Mouse (Mus musculus) heart, adult 2 months (tissue): ENCODE measurements around the gene Rarb. TPM values are rescaled to one million over a fixed set of nuclear protein-coding genes. Genes with fewer than 3 reads are reported as not detected.
A peak's percentile ranks its signal among the peaks of the same experiment; 100 is the strongest.

Experiments used
- DNase-seq, 2 experiments: peaks; one replicate each; pipeline ENCODE4 v3.0.0; 2021
- H3K27ac ChIP-seq: fragments of 200-600 bp; 2 replicates; pipeline ENCODE4 v1.8.1; 2022
- H3K27me3 ChIP-seq: fragments of 200-500 bp; 2 replicates; pipeline ENCODE4 v1.6.1; 2012; ENCODE audit warnings: mild to moderate bottlenecking, low read length, inconsistent platforms, mixed read lengths; ENCODE audit not compliant: control insufficient read depth, insufficient read depth
- H3K36me3 ChIP-seq: fragments of 200-500 bp; 2 replicates; pipeline ENCODE4 v1.6.1; 2012; ENCODE audit warnings: low read length, inconsistent platforms; ENCODE audit not compliant: control insufficient read depth, insufficient read depth
- H3K4me1 ChIP-seq: fragments of 200-500 bp; 2 replicates; pipeline ENCODE4 v1.6.1; 2011; ENCODE audit warnings: low read length; ENCODE audit not compliant: control insufficient read depth, insufficient read depth
- H3K4me3 ChIP-seq: fragments of 200-600 bp; 2 replicates; pipeline ENCODE4 v1.8.1; 2022
- H3K79me2 ChIP-seq: fragments of 200-500 bp; replicated peaks from 2 replicates; pipeline ENCODE4 v1.6.1; 2012; ENCODE audit warnings: mild to moderate bottlenecking, inconsistent platforms, low read length, moderate library complexity, mixed read lengths; ENCODE audit not compliant: control insufficient read depth, insufficient read depth
- H3K9ac ChIP-seq: fragments of 200-500 bp; 2 replicates; pipeline ENCODE4 v1.6.1; 2012; ENCODE audit warnings: low read depth, mild to moderate bottlenecking, control low read depth, inconsistent platforms, low read length, mixed read lengths
- CTCF ChIP-seq: fragments of 200-600 bp; IDR thresholded peaks from 2 replicates; pipeline ENCODE4 v1.8.1; 2022; ENCODE audit warnings: antibody characterized with exemption, mild to moderate bottlenecking, moderate library complexity
- EP300 ChIP-seq: fragments of 200-500 bp; IDR thresholded peaks from 2 replicates; pipeline ENCODE4 v1.6.1; 2011; ENCODE audit warnings: low read depth, low read length, control low read depth; ENCODE audit not compliant: insufficient read depth
- POLR2A ChIP-seq: fragments of 200-500 bp; IDR thresholded peaks from 2 replicates; pipeline ENCODE4 v1.6.1; 2011; ENCODE audit warnings: mild to moderate bottlenecking, low read depth, low read length, control low read depth; ENCODE audit not compliant: insufficient read depth
- WGBS: fragments of 180-500 bp; shearing (Covaris S2); methylation state at CpG from one replicate; pipeline ENCODE4 v1.1.7; 2018; 5-methylcytosine and 5-hydroxymethylcytosine counted together
- intact Hi-C: fragments of 180-260 bp; cut with DNase I; formaldehyde crosslinking; loops from one replicate; pipeline ENCODE4 v1.15.1; 2025
- polyA plus RNA-seq: library from polyadenylated mRNA; depleted of rRNA; stranded (reverse); fragments of >200 nt; gene quantifications from 2 replicates; pipeline ENCODE4 v1.2.3, GENCODE M21; 2012
- total RNA-seq, 2 experiments: library from RNA; stranded (reverse); gene quantifications; 2 replicates each; pipeline ENCODE4 v1.2.3; 2021

Rarb gene
- total and polyA plus RNA-seq, 3 experiments: 8.1 to 21.0 (median 17.3) TPM

DNA sequence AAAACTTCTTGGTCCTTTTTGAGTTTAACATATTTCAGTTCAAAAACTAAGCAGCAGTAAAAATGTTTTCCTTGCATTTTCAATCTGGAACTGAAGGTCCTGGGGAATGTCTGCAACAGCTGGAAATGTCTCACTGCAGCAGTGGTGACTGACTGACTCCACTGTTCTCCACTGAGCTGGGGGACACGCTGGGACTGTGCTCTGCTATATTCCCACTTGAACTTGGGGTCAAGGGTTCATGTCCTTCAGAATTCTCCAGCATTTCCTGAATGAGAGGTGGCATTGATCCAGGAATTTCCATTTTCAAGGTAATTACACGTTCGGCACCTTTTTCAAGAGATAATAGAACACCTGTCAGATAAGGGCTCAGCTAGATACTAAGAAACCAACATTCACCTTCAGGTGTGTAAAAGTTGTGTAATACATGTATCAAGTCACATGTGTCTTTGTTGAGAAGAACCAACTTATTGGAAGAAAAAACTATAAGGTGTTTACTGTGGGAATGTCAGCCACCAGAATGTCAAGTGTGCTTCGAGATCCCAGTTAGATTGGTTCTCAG lies 386.9 kb downstream of the Rarb start:
- Histone ChIP-seq H3K27ac (peak overlapping the region; percentile 24; the same call in 1 of the 2 replicates), H3K4me1 (no peaks in the 10 kb centered on the region; the same call in 1 of the 2 replicates), H3K4me3 (no peak overlapping the region), H3K9ac (no peak overlapping the region), H3K79me2 (no peaks in the 10 kb centered on the region), H3K36me3 (peaks cover 19% of the 10 kb centered on the region), H3K27me3 (no peaks in the 10 kb centered on the region)
- intact Hi-C loops: no loop called here
- WGBS: 43% methylated on average over 4 of the region's 4 CpGs
- no peak for DNase-seq
- no peak for TF ChIP-seq POLR2A
- TF ChIP-seq CTCF: no peak
- TF ChIP-seq EP300: no peak

DNA sequence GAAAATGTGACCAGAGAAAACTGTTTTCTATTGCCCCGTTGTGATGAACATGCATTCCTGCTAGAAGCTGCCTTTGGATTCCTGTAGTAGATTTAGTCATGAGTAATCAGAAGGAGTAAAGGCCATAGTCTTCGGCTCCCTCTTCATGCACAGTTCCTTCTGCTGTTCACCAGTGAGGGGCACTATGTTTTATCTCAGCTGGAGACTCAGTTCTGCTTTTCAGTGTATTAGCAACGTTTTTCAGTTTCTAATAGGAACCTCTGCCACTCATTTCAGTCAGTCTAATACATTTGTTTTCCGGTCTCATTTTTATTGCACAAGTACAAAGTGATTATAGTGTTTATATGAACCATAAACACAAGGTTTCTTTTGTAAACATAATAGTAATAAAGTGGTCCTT lies 391.4 kb downstream of the Rarb start:
- Histone ChIP-seq H3K36me3 (no peaks in the 10 kb centered on the region; the same call in 1 of the 2 replicates), H3K79me2 (no peaks in the 10 kb centered on the region), H3K9ac (no peak overlapping the region), H3K27ac (no peak overlapping the region), H3K4me1 (no peaks in the 10 kb centered on the region), H3K4me3 (no peak overlapping the region), H3K27me3 (no peaks in the 10 kb centered on the region)
- no peak for DNase-seq
- TF ChIP-seq CTCF: no peak
- no peak for TF ChIP-seq POLR2A
- no peak for TF ChIP-seq EP300
- WGBS: 71% methylated on average over 4 of the region's 4 CpGs
- intact Hi-C loops: no loop called here

DNA sequence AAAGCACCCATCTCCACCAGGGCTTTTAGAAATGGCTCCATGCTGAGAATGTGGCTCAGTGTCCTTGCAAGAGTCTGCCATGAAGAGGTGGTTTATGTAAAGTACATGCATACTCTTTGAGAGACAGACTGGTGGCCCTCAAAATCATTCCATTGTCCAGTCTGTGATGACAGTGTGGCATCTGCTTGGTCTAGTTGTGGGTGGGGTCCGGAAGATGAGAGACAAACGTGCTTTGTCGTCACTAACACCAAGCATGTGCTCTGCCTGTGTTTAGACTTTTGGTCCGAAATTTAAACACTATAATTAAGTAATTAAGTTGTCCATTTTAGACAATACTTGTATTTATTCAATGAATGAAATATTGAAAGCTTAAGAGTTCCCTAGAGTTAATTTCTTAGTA lies 404.8 kb downstream of the Rarb start:
- intact Hi-C loops: no loop called here
- Histone ChIP-seq H3K36me3 (peaks cover 6% of the 10 kb centered on the region), H3K4me1 (no peaks in the 10 kb centered on the region), H3K79me2 (no peaks in the 10 kb centered on the region), H3K27me3 (no peaks in the 10 kb centered on the region), H3K9ac (no peak overlapping the region), H3K4me3 (no peak overlapping the region), H3K27ac (no peak overlapping the region)
- WGBS: 86% methylated on average over 4 of the region's 4 CpGs
- DNase-seq: no peak
- TF ChIP-seq POLR2A: no peak
- TF ChIP-seq EP300: no peak
- TF ChIP-seq CTCF: no peak

DNA sequence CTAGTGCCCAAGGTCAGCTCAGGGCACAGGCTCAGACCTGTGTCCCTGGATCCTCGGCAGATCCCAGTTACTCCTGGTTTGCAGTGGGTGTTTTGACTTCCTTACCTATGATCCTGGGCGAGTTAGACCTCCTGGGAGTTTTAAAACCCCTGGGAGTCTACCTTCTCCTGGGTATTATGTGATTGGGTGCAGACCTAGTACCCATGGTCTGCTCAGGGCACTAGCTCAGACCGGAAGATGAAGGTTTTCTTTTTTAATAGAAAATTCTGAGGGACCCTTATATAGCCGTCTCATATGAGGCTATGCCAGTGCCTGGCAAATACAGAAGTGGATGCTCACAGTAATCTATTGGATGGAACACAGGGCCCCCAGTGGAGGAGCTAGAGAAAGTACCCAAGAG lies 413.8 kb downstream of the Rarb start:
- no peaks in the 10 kb centered on the region; the same call in none of the 2 replicates for H3K36me3 ChIP-seq
- no peak overlapping the region for H3K4me3 ChIP-seq
- no peaks in the 10 kb centered on the region for H3K4me1 ChIP-seq
- no peak overlapping the region for H3K27ac ChIP-seq
- WGBS: 82% methylated on average over 4 of the region's 4 CpGs
- TF ChIP-seq EP300 (no peak), POLR2A (no peak), CTCF (no peak)
- no peaks in the 10 kb centered on the region for H3K79me2 ChIP-seq
- intact Hi-C loops: no loop called here
- H3K9ac ChIP-seq: no peak overlapping the region
- DNase-seq: no peak
- H3K27me3 ChIP-seq: no peaks in the 10 kb centered on the region

DNA sequence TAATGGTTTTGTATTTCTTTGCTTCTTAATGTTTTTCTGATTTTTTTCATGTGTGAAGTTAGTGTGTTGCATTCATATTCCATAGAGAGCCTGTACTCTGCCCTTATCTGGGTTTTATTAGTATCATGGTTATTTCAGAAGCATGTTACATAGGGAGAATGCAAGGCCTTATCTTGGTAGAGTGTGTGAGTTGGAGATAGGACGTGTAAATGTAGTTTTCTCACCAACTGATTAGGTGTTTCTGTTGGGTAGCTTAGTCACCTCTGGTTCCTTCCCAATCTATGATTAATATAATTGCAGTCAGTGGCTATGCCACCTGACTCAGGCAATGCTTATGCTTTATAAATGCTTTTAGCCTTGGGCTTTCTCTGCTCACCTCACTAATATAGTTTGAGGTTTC lies 434.2 kb downstream of the Rarb start:
- H3K79me2 ChIP-seq: peaks cover 2% of the 10 kb centered on the region; the same call in 1 of the 2 replicates
- DNase-seq: no peak
- H3K4me1 ChIP-seq: peaks cover 3% of the 10 kb centered on the region
- H3K9ac ChIP-seq: no peak overlapping the region
- intact Hi-C loops: loop anchor here (10.0 kb wide), 1 partner anchor 1520 kb away; no protein-coding TSS in a partner anchor
- WGBS: 18% methylated on average over 1 of the region's 1 CpGs
- TF ChIP-seq CTCF (no peak), EP300 (no peak), POLR2A (no peak)
- H3K36me3 ChIP-seq: peaks cover 5% of the 10 kb centered on the region
- H3K27me3 ChIP-seq: no peaks in the 10 kb centered on the region
- no peak overlapping the region for H3K27ac ChIP-seq
- no peak overlapping the region for H3K4me3 ChIP-seq
